Mouse (Mus musculus): ENCODE data around the gene Lasp1.

Gene Lasp1

DNA sequence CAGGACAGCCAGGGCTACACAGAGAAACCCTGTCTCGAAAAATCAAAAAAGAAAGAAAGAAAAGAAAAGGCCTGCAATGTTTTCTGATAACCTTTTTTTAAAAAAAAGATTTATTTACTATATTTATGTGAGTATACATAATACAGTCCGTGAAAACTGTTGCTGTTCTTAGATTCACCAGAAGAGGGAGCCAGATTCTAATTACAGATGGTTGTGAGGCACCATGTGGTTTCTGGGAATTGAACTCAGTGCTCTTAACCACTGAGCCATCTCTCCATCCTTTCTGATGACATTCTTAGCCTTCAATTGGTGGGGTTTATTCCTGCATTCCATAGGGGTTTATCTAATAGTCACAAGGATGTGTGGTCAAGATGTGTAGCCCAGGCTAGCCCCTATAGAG is 5.6 kb upstream of the Lasp1 start:
- no peak for DNase-seq (ENCODE audit: extremely low read depth, low read depth)

DNA sequence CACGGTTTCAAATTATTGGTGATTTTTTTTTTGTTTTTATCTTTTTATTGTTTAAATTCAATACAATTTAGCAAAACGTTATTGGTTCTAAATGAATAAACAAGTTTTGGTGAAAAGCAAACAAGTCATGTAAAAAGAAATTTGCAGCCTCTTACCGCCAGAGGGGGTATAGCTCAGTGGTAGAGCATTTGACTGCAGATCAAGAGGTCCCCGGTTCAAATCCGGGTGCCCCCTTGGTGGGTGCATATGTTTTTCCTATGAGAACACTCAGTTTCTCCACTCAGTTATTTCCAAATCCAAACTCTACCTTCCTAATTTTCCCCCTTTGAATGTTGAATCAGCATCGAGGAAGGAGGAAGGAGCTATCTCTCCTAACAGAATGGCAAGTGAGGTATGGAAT is 1.9 kb upstream of the Lasp1 start:
- DNase-seq (ENCODE audit: extremely low read depth, low read depth), result no peak

DNA sequence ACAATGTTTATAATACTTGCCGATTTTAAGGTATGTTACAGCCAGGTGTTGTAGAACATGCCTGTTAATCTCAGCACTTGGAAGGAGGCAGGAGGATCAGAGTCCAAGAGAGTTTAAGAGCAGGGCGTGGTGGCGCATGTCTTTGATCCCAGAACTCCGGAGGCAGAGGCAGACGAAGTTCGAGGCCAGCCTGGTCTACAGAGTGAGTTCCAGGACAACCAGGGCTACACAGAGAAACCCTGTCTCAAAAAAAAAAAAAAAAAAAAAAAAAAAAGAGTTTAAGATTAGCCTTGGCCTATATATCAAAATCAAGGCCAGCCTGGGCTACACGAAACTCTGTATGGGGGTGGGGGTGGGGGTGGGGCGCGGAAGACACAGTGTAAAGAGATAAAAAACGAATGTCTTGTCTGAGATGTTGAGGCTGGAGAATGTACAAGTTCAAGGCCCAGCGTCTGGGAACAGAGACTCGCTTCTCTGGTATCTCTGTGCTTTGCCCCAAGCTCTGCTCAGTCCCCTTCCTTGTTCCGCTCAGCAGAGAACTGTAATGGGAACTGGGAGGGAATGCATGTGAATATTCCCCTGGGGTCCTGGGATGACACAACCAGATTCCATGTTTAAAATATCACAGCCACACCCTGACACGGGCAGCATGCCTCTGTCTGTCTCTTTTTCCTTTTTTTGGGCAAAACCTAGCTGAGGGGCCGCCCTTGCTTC is 1.3 kb upstream of the Lasp1 start:
- no peak for DNase-seq (ENCODE audit: extremely low read depth, low read depth)

DNA sequence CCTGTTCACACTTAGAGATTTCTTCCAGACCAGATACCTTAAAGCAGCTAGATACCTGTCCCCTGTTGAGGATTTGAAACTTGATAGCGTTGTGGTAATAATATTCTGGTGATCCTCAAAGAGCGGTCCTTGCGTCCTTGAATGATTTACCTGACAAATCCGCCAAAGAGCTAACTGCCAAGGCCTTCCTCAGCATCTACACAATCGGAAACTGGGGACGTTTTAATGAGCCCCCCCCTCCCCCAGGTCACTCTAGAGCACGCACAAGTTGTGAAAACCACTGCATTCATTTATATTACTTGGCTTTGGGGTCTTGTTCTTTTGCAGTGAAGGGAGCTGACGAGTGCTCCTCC is 741 bp upstream of the Lasp1 start:
- no peak for DNase-seq (ENCODE audit: extremely low read depth, low read depth)

DNA sequence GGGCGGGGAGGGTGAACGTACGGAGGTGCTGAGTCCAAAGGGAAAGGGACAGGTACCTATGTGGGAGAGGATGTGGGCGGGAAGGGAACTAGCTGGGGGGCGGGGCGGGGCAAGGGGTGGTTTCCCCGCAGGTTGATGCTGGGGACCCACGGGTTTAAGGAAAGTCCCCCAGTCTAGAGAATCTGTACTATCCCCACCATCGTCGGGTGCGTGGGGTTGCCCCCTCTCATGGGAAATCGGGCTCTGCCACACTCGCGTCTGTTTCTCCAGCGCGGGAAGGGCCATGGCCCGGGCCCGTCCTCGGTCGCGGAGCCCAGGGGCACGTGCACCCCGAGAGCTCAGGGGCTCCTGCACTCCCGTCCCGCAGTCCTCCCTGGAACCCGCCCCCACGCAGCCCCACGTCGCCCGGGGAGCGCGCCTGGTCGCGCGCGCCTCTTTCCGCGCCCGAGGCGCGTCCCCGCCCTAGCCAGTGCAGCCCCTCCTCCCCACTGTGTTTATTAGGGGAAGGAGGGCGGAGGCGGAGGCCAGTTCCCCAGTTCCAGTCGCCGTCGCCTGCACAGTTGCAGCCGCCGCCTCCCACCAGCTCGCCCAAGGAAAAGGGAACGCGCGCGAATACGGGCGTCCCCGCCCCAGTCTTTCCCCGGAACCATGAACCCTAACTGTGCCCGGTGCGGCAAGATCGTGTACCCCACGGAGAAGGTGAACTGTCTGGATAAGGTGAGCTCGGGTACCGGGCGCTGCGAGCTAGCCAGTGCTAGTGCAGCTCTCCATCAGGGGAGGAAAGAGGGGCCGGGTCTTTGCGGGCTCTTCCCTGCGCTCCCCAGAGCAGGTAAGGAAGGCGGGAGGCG is 570 bp downstream of the Lasp1 start:
- no peak for DNase-seq (ENCODE audit: extremely low read depth, low read depth)

DNA sequence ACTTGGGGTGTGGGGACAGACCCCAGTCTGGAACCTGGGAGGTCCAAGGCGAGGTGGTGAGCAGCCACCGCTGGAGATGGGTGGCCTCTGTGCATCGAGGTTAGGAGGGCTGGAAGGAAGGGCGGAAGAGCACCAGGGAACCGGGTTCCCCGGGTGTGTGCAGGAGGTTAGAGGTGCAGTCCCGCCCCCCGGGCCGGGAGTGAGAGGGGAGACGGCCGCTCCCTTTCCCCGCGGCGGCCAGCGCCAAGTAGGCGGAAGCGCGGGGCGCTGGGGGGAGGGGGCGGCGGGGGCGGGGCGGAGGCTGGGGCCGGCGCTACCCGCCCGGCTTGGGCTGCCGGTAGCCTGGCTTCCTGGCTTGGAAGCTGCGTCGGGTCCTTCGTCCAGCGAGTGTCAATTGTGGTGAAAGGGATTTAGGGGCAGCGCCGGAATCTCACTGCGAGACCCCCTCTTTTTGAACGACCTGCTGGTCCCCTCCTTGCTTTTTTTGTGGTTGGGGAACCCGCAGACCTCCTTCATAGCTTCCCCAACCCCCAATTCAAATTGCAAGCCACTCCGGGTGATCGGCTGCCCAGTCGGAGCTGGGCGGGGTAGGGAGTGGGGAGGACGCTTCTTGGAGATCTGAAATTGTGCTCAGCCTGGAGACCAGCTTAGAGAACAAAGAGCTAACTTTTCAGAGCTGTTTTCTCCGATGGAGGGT is 1.3 kb downstream of the Lasp1 start:
- no peak for DNase-seq (ENCODE audit: extremely low read depth, low read depth)

DNA sequence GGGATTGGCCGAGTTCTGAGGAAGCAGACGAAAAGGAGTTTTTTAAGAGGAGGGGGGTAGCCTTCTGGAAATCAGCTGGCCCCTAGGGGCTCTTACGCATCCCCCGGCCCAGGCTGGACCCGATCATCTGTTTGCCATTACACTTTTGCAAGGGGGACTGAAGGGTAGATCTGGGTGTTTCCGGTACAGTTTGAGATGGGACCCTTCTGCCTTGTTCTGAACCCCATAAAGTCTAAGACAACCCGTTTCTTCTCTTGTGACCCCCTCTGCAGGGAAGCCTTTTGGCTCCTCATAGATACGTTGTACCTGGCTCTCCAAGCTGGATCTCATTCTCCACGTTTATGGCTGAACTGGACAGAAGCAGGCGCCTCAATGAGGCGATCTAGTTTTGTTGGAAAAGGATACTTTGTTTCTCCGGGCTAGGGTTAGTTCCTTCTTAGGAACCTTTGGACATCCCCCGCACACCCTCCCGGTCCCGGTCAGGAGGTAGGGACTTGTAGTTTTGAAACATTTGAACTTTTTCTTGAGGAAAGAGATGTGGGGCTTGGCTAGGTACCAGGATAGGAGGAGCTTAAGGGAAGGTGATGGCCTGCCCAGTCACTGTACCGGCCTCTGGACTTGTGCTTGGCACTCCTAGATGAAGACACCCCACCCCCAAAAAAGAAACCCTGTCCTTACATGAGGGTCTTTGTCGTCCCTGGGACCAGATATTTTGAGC is 2.0 kb downstream of the Lasp1 start:
- DNase-seq (ENCODE audit: extremely low read depth, low read depth), result no peak

DNA sequence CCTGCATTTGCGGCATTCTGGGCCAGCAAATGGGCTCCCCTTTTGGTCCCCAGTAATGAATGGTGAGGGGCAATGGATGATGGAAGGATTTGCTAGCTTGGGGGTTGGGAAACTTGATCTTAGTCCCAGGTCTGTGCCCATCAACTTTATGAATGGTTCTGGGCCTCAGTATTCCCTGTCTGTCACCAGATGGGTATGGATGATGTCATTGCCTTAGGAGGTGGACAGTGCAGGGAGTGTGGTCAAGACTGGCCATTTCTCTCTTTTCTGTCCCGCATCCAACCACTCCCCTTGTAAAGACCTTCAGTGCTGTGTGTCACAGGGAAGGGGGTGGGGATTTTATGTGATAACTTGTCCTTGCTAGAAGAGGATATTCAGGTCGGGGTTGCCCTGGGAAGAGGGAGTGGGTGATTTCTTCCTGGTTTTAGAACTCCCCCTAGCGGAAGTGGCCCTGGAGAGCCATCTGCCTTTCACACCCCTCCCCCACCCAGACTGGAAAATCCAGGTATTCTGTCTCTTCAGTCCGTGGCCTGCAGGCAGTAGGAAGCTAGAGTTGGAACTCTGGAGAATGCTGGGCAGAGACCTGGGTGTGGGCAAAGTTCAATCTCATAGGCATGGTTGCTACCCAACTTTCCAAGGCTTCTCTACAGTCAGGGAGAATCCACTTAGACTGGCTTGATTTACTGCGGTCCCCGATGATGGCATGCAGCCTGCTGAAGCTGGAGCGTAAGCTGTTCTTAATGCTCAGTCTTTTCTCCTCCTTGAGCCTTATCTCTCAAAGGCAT is 2.8 kb downstream of the Lasp1 start:
- no peak for DNase-seq (ENCODE audit: extremely low read depth, low read depth)

DNA sequence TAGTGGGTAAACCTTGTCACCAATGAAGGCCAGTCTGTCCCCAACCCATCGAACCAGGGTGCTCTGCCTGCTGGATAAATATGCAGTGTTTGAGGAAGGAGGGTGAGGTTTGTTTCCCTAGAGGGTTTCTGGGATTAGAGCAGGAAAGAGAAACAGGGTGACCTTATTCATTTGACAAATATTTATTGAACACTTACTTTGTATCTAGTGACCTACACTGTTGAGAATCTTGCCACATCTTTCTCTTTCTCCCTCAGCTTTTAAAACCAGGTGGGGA is 3.3 kb downstream of the Lasp1 start:
- no peak for DNase-seq (ENCODE audit: extremely low read depth, low read depth)

DNA sequence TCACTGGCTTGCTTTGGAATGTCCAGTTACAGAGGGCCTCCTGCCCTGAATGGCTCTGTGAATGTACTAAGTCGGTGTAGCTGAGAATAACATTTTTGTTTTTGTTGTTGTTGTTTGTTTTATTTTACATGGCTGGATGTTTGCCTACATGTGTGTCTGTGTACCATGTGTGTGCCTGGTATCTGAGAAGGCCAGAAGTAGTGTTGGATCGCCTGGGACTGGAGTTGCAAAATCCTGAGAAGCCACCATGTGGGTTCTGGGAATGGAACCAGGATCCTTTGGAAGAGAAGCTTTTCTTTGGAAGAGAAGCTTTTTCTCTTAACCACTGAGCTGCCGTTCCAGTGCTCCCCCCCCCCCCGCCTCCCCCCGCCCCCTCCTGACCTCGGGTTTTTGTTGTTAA is 3.7 kb downstream of the Lasp1 start:
- DNase-seq (ENCODE audit: extremely low read depth, low read depth), result no peak

DNA sequence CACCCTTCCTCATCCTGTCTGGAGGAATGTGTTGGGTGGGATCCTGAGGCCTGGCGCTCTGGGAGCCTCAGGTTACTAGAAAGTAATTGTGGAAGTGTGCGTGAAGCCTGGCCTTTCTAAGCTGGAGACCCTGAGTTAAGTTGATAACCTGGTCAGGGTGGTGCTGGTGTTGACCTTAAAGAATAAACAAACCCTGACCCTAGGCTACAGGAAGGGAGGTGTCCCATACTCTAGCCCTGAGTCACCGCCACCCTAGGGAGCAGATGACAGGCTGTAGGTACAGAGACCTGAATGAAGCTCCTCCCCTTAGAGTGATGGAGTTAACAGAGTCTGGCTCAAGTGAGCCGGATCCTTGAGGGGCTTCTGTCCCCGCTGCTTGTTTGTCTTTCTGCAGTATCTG is 5.0 kb downstream of the Lasp1 start:
- no peak for DNase-seq (ENCODE audit: extremely low read depth, low read depth)

DNA sequence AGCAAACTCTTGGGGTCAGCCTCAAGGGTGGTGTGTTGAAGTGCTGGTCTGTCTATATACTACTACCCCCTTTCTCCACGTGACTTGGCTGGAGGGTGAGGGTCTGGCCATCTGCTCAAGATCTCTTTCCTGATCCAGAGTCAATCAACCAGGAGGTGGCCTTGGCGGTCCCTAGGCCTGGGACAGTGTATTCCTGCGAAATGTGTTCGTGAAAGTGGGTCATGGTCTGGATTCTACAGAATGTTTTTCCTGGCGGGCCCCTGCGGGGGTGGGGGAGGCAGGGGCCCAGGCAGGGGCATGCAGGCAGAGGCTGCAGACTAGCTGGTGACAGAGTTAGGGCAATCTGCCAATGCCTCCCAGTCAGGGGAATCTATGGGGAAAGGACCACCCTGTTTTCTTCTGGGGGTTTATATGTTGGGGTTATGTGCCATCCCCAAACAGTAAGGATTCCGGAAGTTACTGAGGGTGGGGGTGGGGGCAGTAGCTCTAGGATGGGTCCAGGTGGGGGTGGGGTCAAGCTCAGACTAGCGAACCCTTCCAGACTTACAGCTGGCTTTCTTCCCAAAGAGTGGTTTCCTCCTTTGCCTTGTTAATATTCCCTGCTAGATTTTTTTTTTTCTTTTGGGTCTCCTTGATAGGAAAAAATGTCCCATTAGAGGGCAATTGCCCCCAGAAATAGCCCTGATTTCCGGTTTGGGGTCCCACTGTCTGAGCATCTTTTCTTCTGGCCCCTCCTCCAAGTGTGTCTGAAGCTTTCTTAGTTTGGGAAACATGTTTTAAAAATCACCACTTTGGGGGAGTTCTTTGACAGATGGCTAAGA is 6.3 kb downstream of the Lasp1 start:
- DNase-seq (ENCODE audit: extremely low read depth, low read depth), result no peak

DNA sequence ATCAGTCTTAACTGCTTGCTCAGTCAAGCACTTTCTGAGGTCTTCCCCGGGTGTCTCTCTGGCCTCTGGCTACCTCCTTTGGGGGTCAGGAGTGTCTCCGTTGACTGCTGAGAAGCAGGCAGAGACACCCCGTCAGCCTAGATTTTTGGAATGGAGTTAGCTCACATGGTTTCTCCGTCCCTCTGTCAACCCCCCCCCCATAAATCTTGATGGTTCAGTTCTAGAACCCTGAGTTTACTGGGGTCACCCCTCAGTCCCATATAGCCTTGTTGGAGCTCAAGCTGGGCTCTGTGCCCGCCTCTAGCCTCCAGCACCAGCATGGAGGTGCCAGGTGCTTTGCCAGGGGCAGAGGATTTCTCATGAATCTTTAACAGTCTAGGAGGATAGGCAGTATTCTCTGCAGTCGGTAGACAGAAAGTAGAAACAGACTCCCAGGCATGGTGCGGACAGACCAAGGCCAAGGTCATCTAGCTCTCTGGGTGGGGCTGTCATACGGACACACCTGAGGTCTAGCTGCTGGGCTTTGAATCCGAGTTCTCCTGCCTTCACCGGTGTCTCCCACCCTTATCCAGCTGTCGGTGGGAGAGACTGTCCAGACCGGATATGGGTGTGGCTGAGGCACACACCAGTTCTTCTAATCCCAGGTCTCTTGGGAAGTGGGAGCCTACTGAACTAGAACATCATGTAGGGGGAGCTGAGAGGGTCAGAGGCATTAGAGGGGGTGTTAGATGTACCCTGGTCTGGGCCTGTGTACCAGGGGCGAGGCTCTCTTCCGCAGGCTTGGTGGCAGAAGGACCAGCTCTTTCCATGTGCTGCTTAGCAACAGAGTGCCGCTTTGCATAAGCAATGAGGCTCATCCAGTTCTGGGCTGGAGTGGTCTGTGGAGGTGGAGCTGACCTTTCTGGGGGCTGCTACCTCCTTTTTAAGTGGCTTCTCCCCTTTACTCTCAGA is 7.1 kb downstream of the Lasp1 start:
- no peak for DNase-seq (ENCODE audit: extremely low read depth, low read depth)

DNA sequence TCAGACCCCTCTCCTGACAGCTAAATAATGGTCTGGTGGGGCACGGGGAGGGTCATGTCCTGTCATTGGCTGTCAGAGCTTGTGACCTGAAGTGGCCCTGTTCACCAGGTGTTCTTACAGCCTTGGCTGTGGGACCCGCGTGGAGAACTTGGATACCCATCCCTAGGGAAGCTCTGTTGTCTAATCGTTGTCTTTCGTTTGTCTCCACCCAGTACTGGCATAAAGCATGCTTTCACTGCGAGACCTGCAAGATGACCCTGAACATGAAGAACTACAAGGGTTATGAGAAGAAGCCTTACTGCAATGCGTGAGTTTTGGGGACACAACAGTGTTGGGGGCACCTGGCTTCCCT is 7.8 kb downstream of the Lasp1 start:
- no peak for DNase-seq (ENCODE audit: extremely low read depth, low read depth)

DNA sequence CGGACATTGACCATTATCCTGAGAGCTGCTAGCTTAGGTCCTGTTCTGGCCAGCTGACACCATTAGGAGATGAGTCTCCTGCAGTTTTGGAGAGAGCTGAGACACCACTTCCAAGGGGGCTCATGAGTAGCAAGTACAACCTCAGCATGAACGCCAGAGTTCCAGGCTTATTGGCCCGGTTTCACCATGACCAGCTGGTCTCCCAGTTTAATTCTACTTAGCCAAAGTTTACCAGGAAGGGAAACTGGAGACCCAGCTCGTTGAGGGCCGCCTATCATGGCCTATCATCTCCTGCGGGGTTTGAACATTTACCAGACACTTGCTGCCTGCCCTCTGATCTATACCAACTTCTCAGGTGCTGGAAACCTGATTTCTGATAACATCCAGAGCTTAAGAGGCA is 8.8 kb downstream of the Lasp1 start:
- no peak for DNase-seq (ENCODE audit: extremely low read depth, low read depth)

DNA sequence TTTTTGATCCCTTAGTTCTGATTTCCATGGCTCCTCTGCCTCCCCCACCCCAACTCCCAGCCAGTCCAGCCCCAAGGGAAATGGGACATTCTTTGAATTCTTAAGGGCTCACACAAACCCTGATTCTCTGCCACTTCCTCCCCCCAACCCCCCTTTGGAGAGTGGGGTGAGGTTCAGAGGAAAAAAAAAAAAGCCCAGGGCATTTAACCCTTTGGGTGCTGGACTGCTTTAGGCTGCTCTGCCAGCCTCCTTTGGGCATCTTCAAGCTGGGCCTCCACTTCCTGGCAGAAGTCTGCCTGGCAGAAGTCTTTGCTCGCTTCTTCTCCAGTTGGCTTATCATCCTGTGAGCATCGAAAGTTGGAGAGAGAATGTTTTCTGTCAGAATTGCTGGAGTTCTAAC is 9.3 kb downstream of the Lasp1 start:
- no peak for DNase-seq (ENCODE audit: extremely low read depth, low read depth)

DNA sequence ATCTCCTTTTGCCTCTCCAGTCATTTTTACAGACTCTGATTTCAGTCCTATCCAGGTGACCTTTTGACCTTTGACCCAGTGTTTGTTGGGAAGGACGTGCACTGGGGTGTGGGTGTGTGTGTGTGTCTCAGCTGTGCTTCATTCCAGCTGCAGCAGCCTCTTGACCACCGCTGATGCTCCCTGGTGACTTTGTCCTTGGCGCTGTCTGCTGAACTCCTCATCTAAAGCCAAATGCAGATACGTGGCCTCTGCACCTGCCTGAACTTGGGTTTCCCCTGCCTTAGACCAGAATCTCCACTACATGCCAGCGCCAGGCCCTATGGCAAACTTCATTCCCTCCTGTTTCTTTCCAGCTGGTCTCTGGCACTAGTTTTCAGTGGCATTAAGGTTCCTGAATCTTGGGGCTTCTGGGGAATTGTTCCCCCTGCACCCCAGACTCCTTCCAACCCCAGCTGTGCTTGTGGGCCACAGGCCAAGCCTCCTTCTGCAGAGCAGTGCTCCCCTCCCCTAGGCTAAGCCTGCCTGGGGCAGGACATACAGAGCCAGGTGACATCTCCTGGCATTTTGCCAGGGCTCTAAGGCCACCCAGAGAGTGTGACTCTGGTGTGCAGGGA is 9.9 kb downstream of the Lasp1 start:
- no peak for DNase-seq (ENCODE audit: extremely low read depth, low read depth)

DNA sequence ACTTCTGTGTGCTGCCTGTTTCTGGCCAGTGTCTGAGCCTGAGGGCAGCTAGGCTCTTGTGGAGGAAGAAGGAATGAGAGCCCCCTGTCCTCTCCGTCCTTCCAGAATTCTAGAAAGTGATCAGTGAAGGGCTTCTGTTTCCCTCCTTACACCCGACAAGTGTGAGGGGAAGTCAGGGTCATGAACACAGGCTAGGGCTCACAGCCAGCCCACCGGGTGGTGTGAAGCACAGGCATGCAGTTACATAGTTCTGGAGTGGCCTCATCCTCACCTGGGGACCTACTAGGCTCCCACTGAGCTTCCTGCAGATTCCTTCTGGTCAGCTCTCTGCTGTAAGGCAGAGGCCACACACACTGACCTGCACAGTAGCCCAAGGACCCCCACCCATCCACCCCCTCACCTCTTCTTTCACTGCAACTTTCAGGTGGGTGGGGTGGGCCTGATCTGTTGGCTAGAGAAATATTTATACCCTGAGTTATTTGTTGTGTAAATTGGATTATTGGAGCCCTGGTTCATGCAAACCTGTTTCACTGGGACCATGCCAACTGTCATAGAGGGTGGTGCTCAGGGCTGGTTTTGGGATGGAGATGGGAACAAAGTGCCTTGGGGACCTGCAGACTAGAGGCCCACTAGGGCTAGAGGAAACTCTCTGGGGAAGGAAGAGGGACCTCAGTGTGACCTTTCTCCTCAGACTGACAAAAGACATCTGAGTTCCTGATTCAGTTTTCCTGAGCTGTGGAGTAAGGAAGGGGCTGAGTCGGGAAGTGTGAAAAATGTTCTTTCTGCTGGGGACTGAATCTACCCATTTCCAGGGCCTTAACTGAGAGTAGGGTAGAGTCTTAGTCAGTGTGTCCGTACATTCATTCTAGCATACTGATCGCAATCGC is 10.7 kb downstream of the Lasp1 start:
- no peak for DNase-seq (ENCODE audit: extremely low read depth, low read depth)

Data from MEL-GATA-1-ER (cell line).